Mouse (Mus musculus) yolk sac, embryonic 10.5 days (tissue): Measurements from ENCODE around the gene Mycbp2.

Source experiments
- DNase-seq: peaks from one replicate; pipeline ENCODE4 v3.0.0-alpha.2; 2017; ENCODE audit warnings: low spot score

The Mycbp2 gene

GRCm38 (mm10) chr14:103258745-103259144 is 87.9 kb downstream of the Mycbp2 start:
- no peak for DNase-seq

- DNase-seq: no peak
Measured at GRCm38 (mm10) chr14:103256866-103257265, 89.7 kb downstream of the Mycbp2 start.

- no peak for DNase-seq
Measured at GRCm38 (mm10) chr14:103254311-103254710, 92.3 kb downstream of the Mycbp2 start.

GRCm38 (mm10) chr14:103242020-103242419 is 104.6 kb downstream of the Mycbp2 start:
- no peak for DNase-seq

GRCm38 (mm10) chr14:103234770-103235169 is 111.8 kb downstream of the Mycbp2 start:
- DNase-seq: no peak

GRCm38 (mm10) chr14:103233640-103234593 is 112.7 kb downstream of the Mycbp2 start:
- no peak for DNase-seq

- no peak for DNase-seq
Measured at GRCm38 (mm10) chr14:103222356-103222755, 124.3 kb downstream of the Mycbp2 start.

- DNase-seq: no peak
Measured at GRCm38 (mm10) chr14:103221751-103222150, 124.9 kb downstream of the Mycbp2 start.

- DNase-seq: no peak
Measured at GRCm38 (mm10) chr14:103216331-103216730, 130.3 kb downstream of the Mycbp2 start.

GRCm38 (mm10) chr14:103186658-103187057 is 160.0 kb downstream of the Mycbp2 start:
- DNase-seq: no peak

- no peak for DNase-seq
Measured at GRCm38 (mm10) chr14:103186076-103186475, 160.5 kb downstream of the Mycbp2 start.

- no peak for DNase-seq
Measured at GRCm38 (mm10) chr14:103180096-103180495, 166.5 kb downstream of the Mycbp2 start.

GRCm38 (mm10) chr14:103162923-103163322 is 183.7 kb downstream of the Mycbp2 start:
- DNase-seq: no peak

- no peak for DNase-seq
Measured at GRCm38 (mm10) chr14:103155685-103156084, 190.9 kb downstream of the Mycbp2 start.

GRCm38 (mm10) chr14:103150139-103150538 is 196.5 kb downstream of the Mycbp2 start:
- no peak for DNase-seq

GRCm38 (mm10) chr14:103131991-103132390 is 214.6 kb downstream of the Mycbp2 start:
- DNase-seq: no peak

GRCm38 (mm10) chr14:103125756-103126155 is 220.9 kb downstream of the Mycbp2 start:
- no peak for DNase-seq

GRCm38 (mm10) chr14:103114994-103115670 is 231.5 kb downstream of the Mycbp2 start:
- DNase-seq: no peak

- DNase-seq: no peak
Measured at GRCm38 (mm10) chr14:103112606-103113363, 233.8 kb downstream of the Mycbp2 start.

- no peak for DNase-seq
Measured at GRCm38 (mm10) chr14:103109971-103110370, 236.6 kb downstream of the Mycbp2 start.

GRCm38 (mm10) chr14:103106301-103106700 is 240.3 kb downstream of the Mycbp2 start:
- no peak for DNase-seq

- peak; percentile 45 for DNase-seq
Measured at GRCm38 (mm10) chr14:103102731-103103335, 243.8 kb downstream of the Mycbp2 start.
